Mouse (Mus musculus): Measurements from ENCODE around the gene Cmtm5.

DNA sequence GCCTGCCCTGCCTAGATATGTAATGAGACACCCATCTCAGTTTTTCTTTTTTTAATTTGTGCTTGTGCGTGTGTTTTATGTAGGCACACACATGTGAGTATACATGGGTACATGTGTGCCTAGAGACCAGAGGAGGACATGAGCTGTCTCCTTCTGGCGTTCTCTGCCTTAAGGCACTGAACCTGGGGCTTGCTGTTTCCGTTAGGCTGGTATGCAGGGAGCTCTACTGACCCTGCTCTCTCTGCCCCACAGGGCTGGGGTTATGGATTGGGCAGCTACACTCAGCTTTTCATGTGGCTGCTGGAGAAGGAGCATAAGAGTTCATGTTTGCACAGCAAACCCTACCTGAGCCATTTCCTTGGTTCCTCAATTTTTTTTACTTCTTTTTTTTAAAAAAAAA, 18.4 kb downstream of the Cmtm5 start:
- TF ChIP-seq POLR2A (IDR thresholded peaks at IDR 0.05; ENCODE audit: insufficient read depth, low read depth, low read length) (no peak), CTCF (IDR thresholded peaks at IDR 0.05; ENCODE audit: insufficient read depth, low read depth, low read length) (no peak)
